Mouse (Mus musculus) heart, adult 2 months (tissue): ENCODE results near the gene Pnkp.

Experiments
- CTCF ChIP-seq: fragments of 200-600 bp; IDR thresholded peaks from 2 replicates; pipeline ENCODE4 v1.8.1; 2022; ENCODE audit warnings: antibody characterized with exemption, mild to moderate bottlenecking, moderate library complexity
- POLR2A ChIP-seq: fragments of 200-500 bp; IDR thresholded peaks from 2 replicates; pipeline ENCODE4 v1.6.1; 2011; ENCODE audit warnings: mild to moderate bottlenecking, low read depth, low read length, control low read depth; ENCODE audit not compliant: insufficient read depth

DNA sequence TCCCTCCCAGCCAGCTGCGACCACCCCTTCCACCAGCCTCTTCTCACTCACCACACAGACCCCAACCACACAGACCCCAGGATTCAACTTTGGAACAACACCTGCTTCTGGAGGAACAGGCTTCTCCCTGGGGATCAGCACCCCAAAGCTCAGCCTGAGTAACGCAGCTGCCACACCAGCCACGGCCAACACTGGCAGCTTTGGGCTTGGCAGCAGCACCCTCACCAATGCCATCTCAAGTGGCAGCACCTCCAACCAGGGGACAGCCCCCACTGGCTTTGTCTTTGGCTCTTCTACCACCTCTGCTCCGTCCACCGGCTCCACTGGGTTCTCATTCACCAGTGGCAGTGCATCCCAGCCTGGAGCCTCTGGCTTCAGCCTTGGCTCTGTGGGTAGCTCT lies 28.2 kb upstream of the Pnkp start:
- TF ChIP-seq CTCF, result no peak
- TF ChIP-seq POLR2A, result no peak
